Mouse (Mus musculus) intestine, postnatal 0 days (tissue): Measurements from ENCODE around the gene Pkd1l3. TPM values are rescaled to one million over a fixed set of nuclear protein-coding genes. Genes with fewer than 3 reads are reported as not detected.

Experiments
- ATAC-seq: fragments of 200-750 bp; cut with Nextera tagmentation; 2 replicates; pipeline ENCODE4 v1.8.0; 2017; ENCODE audit warnings: mild to moderate bottlenecking, moderate TSS enrichment, moderate library complexity
- H3K27ac ChIP-seq: fragments of 300-500 bp; sonication (generic); 2 replicates; pipeline ENCODE4 v1.5.1; 2014; ENCODE audit warnings: mild to moderate bottlenecking, low read depth, low read length, moderate library complexity
- H3K27me3 ChIP-seq: fragments of 300-500 bp; sonication (generic); replicated peaks from 2 replicates; pipeline ENCODE4 v1.6.1; 2014; ENCODE audit warnings: low read length, mixed read lengths; ENCODE audit not compliant: control insufficient read depth, insufficient read depth
- H3K36me3 ChIP-seq: fragments of 300-500 bp; sonication (generic); 2 replicates; pipeline ENCODE4 v1.6.1; 2014; ENCODE audit warnings: mild to moderate bottlenecking, moderate library complexity; ENCODE audit not compliant: control insufficient read depth, insufficient read depth
- H3K4me1 ChIP-seq: fragments of 300-500 bp; sonication (generic); replicated peaks from 2 replicates; pipeline ENCODE4 v1.6.1; 2014; ENCODE audit warnings: antibody characterized with exemption, low read length, mixed read lengths; ENCODE audit not compliant: control insufficient read depth, insufficient read depth
- H3K4me2 ChIP-seq: fragments of 300-500 bp; sonication (generic); replicated peaks from 2 replicates; pipeline ENCODE4 v1.6.1; 2014; ENCODE audit warnings: low read depth, mild to moderate bottlenecking, moderate library complexity
- H3K4me3 ChIP-seq: fragments of 300-500 bp; sonication (generic); 2 replicates; pipeline ENCODE4 v1.5.1; 2014; ENCODE audit warnings: low read depth, low read length
- H3K9ac ChIP-seq: fragments of 300-500 bp; sonication (generic); 2 replicates; pipeline ENCODE4 v1.6.1; 2014; ENCODE audit warnings: mild to moderate bottlenecking, low read depth, low read length
- H3K9me3 ChIP-seq: fragments of 300-500 bp; sonication (generic); 2 replicates; pipeline ENCODE4 v1.6.1; 2016; ENCODE audit warnings: mixed run types; ENCODE audit not compliant: control insufficient read depth
- CTCF ChIP-seq: sonication (generic); IDR thresholded peaks from 2 replicates; pipeline ENCODE4 v1.5.1; 2016; ENCODE audit warnings: low read depth, mild to moderate bottlenecking, control low read depth, antibody characterized with exemption, moderate library complexity
- WGBS: fragments of 180-500 bp; shearing (Covaris S2); extraction: QIAGEN DNeasy Blood & Tissue Kit; methylation state at CpG from one replicate; pipeline ENCODE4 v1.1.7; 2014; 5-methylcytosine and 5-hydroxymethylcytosine counted together
- polyA plus RNA-seq: library from polyadenylated mRNA; unstranded; fragments of >200 nt; fragmentation: Nextera tagmentation; extraction: Ambion mirVana; gene quantifications from 2 replicates; pipeline ENCODE4 v1.2.1, GENCODE M21; 2015

Pkd1l3 gene
- polyA plus RNA-seq, 1 experiment from 2014 or later: not detected

GRCm38 (mm10) chr8:109609153-109609502, 5.2 kb upstream of the Pkd1l3 start:
- Histone ChIP-seq H3K4me3 (peak overlapping the region; percentile 65), H3K27me3 (0 out of 2 replicates have a peak, but pooled peaks cover 3% of the 10 kb centered on the region), H3K36me3 (peaks cover 5% of the 10 kb centered on the region; the same call in 1 of the 2 replicates), H3K9ac (peak overlapping the region; percentile 73), H3K4me1 (peaks cover 3% of the 10 kb centered on the region; the same call in 1 of the 2 replicates), H3K27ac (peak overlapping the region; percentile 97), H3K9me3 (no peaks in the 10 kb centered on the region), H3K4me2 (peak overlapping the region; percentile 89)
- ATAC-seq: no peak
- 7% methylated on average over 5 of the region's 5 CpGs for WGBS
- no peak for TF ChIP-seq CTCF

- no peak overlapping the region for H3K4me3 ChIP-seq
- 86% methylated on average over 3 of the region's 3 CpGs for WGBS
- no peak for ATAC-seq
- H3K27me3 ChIP-seq: 0 out of 2 replicates have a peak, but pooled peaks cover 3% of the 10 kb centered on the region
- H3K9ac ChIP-seq: no peak overlapping the region
- no peaks in the 10 kb centered on the region for H3K9me3 ChIP-seq
- H3K36me3 ChIP-seq: no peaks in the 10 kb centered on the region
- H3K4me1 ChIP-seq: no peaks in the 10 kb centered on the region
- no peak overlapping the region for H3K4me2 ChIP-seq
- TF ChIP-seq CTCF: no peak
- no peak overlapping the region for H3K27ac ChIP-seq
Observed at GRCm38 (mm10) chr8:109615569-109615968, 1.3 kb downstream of the Pkd1l3 start.

GRCm38 (mm10) chr8:109628638-109629037, 14.3 kb downstream of the Pkd1l3 start:
- WGBS: 56% methylated on average over 6 of the region's 6 CpGs
- Histone ChIP-seq H3K27me3 (no peaks in the 10 kb centered on the region), H3K27ac (no peak overlapping the region), H3K4me2 (no peak overlapping the region), H3K9me3 (no peaks in the 10 kb centered on the region), H3K4me1 (no peaks in the 10 kb centered on the region), H3K36me3 (no peaks in the 10 kb centered on the region), H3K4me3 (no peak overlapping the region), H3K9ac (no peak overlapping the region)
- no peak for TF ChIP-seq CTCF
- no peak for ATAC-seq

GRCm38 (mm10) chr8:109632498-109632897, 18.2 kb downstream of the Pkd1l3 start:
- no peak for TF ChIP-seq CTCF
- Histone ChIP-seq H3K9ac (no peak overlapping the region), H3K4me2 (no peak overlapping the region), H3K4me3 (no peak overlapping the region), H3K4me1 (no peaks in the 10 kb centered on the region), H3K36me3 (no peaks in the 10 kb centered on the region), H3K27me3 (no peaks in the 10 kb centered on the region), H3K27ac (no peak overlapping the region), H3K9me3 (no peaks in the 10 kb centered on the region)
- 73% methylated on average over 5 of the region's 5 CpGs for WGBS
- ATAC-seq: no peak

- Histone ChIP-seq H3K27me3 (no peaks in the 10 kb centered on the region), H3K4me3 (no peak overlapping the region), H3K36me3 (no peaks in the 10 kb centered on the region), H3K4me1 (no peaks in the 10 kb centered on the region), H3K27ac (no peak overlapping the region), H3K9ac (no peak overlapping the region), H3K9me3 (no peaks in the 10 kb centered on the region), H3K4me2 (no peak overlapping the region)
- no peak for ATAC-seq
- no peak for TF ChIP-seq CTCF
- WGBS: 89% methylated on average over 8 of the region's 8 CpGs
Observed at GRCm38 (mm10) chr8:109635146-109635545, 20.8 kb downstream of the Pkd1l3 start.

- no peak for TF ChIP-seq CTCF
- no peak overlapping the region for H3K27ac ChIP-seq
- H3K9me3 ChIP-seq: no peaks in the 10 kb centered on the region
- no peaks in the 10 kb centered on the region for H3K27me3 ChIP-seq
- no peak for ATAC-seq
- no peak overlapping the region for H3K9ac ChIP-seq
- no peaks in the 10 kb centered on the region for H3K4me1 ChIP-seq
- WGBS: 77% methylated on average over 5 of the region's 5 CpGs
- H3K36me3 ChIP-seq: no peaks in the 10 kb centered on the region
- no peak overlapping the region for H3K4me3 ChIP-seq
- H3K4me2 ChIP-seq: no peak overlapping the region
Observed at GRCm38 (mm10) chr8:109638851-109639250, 24.5 kb downstream of the Pkd1l3 start.

- Histone ChIP-seq H3K4me3 (no peak overlapping the region), H3K27me3 (no peaks in the 10 kb centered on the region), H3K9me3 (no peaks in the 10 kb centered on the region), H3K9ac (no peak overlapping the region), H3K4me1 (no peaks in the 10 kb centered on the region), H3K27ac (no peak overlapping the region), H3K36me3 (no peaks in the 10 kb centered on the region), H3K4me2 (no peak overlapping the region)
- 49% methylated on average over 7 of the region's 7 CpGs for WGBS
- no peak for TF ChIP-seq CTCF
- no peak for ATAC-seq
Observed at GRCm38 (mm10) chr8:109640410-109640809, 26.1 kb downstream of the Pkd1l3 start.
